Mouse (Mus musculus): ENCODE data around the gene Ptger4. TPM values are rescaled to one million over a fixed set of nuclear protein-coding genes. Genes with fewer than 3 reads are reported as not detected.

Gene Ptger4
- total and polyA plus RNA-seq, 3 experiments = 4.4 to 6.5 (median 4.7) TPM

GRCm38 (mm10) chr15:5237012-5237660, 6.9 kb downstream of the Ptger4 start:
- Histone ChIP-seq H3K79me2 (replicated peaks; ENCODE audit: control insufficient read depth, extremely low read depth, insufficient read depth, poor library complexity, severe bottlenecking) (peaks cover 9% of the 10 kb centered on the region), H3K36me3 (replicated peaks in 1 of 2; ENCODE audit: control insufficient read depth in 1 of 2, insufficient read depth in 1 of 2, low read length in 1 of 2) (peaks cover 9 to 29% of the 10 kb centered on the region in 2 experiments), H3K4me2 (ENCODE audit: insufficient read depth, low read depth, poor library complexity, severe bottlenecking) (peak overlapping the region; percentile 54), H3K27ac (ENCODE audit: insufficient read depth, low read depth) (peak overlapping the region; percentile 11; the same call in 1 of the 2 replicates), H3K4me1 (ENCODE audit: control insufficient read depth in 1 of 2, insufficient read depth in 2 of 2) (peaks cover 7 to 40% of the 10 kb centered on the region in 2 experiments; a peak in 3 of 4 replicates), H3K4me3 (replicated peaks in 1 of 3; ENCODE audit: low read depth in 2 of 3, low read length in 2 of 3, poor library complexity in 1 of 3) (peak overlapping the region in 2 of 3 experiments; percentile 24 to 35), H3K9me3 (replicated peaks; ENCODE audit: low read length) (no peaks in the 10 kb centered on the region), H3K9ac (ENCODE audit: insufficient read depth, low read depth) (peak overlapping the region; percentile 40), H3K27me3 (replicated peaks) (no peaks in the 10 kb centered on the region)
- peak; percentile 55 for DNase-seq (ENCODE audit: extremely low read depth)
- in situ Hi-C loops (cut with MboI; ENCODE audit: low pct_ligation_motif_present, low pct_unique_long_range_greater_than_20kb, low sequenced_read_pairs) (loop anchor here (25.0 kb wide), 3 partner anchors 375 to 975 kb away; no protein-coding TSS in a partner anchor), dilution Hi-C loops (cut with MboI; ENCODE audit: extremely low pct_ligation_motif_present, extremely low pct_unique_long_range_greater_than_20kb, low sequenced_read_pairs) (no loop called here)
- TF ChIP-seq SIN3A (IDR thresholded peaks at IDR 0.05; ENCODE audit: low read length) (peak; percentile 66; the same call in 1 of the 2 replicates), BHLHE40 (IDR thresholded peaks at IDR 0.05; ENCODE audit: low read depth, low read length) (peak; percentile 90), EP300 (IDR thresholded peaks at IDR 0.05; ENCODE audit: low read length) (peak; percentile 32; the same call in 1 of the 2 replicates), MEF2A (IDR thresholded peaks at IDR 0.05; ENCODE audit: borderline replicate concordance, low read depth, low read length) (0 out of 2 replicates have a peak, but pooled peaks have one; percentile 33), JUND (conservative IDR thresholded peaks at IDR 0.05; ENCODE audit: low read depth, low read length) (no peak), ZC3H11A (IDR thresholded peaks at IDR 0.05; ENCODE audit: low read depth, low read length) (no peak), POLR2AphosphoS2 (IDR thresholded peaks at IDR 0.05; ENCODE audit: low read depth, low read length) (no peak), MAZ (IDR thresholded peaks at IDR 0.05; ENCODE audit: low read depth, low read length) (no peak), USF1 (IDR thresholded peaks at IDR 0.05; ENCODE audit: low read depth, low read length) (no peak), SMC3 (IDR thresholded peaks at IDR 0.05; ENCODE audit: low read depth, low read length) (no peak; the same call in 1 of the 2 replicates), CHD1 (IDR thresholded peaks at IDR 0.05; ENCODE audit: low read depth, low read length) (peak; percentile 44; the same call in 1 of the 2 replicates), ZMIZ1 (IDR thresholded peaks at IDR 0.05; ENCODE audit: low read depth, low read length) (0 out of 2 replicates have a peak, but pooled peaks have one; percentile 32), MAX (IDR thresholded peaks at IDR 0.05; ENCODE audit: low read length) (peak; percentile 90), ELF1 (IDR thresholded peaks at IDR 0.05; ENCODE audit: low read depth, low read length) (no peak), POLR2A (IDR thresholded peaks at IDR 0.05; ENCODE audit: low read depth, low read length) (no peak), UBTF (IDR thresholded peaks at IDR 0.05; ENCODE audit: low read depth, low read length) (no peak), KAT2A (IDR thresholded peaks at IDR 0.05; ENCODE audit: insufficient replicate concordance, low read length) (no peak), ETS1 (conservative IDR thresholded peaks at IDR 0.05; ENCODE audit: low read depth, low read length) (peak; percentile 71), USF2 (conservative IDR thresholded peaks at IDR 0.05; ENCODE audit: low read depth, low read length) (no peak), E2F4 (IDR thresholded peaks at IDR 0.05; ENCODE audit: insufficient replicate concordance, low read depth, low read length) (peak; percentile 26; the same call in 1 of the 2 replicates), GABPA (IDR thresholded peaks at IDR 0.05; ENCODE audit: insufficient replicate concordance, low read depth, low read length) (no peak), MXI1 (IDR thresholded peaks at IDR 0.05; ENCODE audit: low read depth, low read length) (peak; percentile 81), MYC (IDR thresholded peaks at IDR 0.05; ENCODE audit: low read depth, low read length) (peak; percentile 90), IRF4 (IDR thresholded peaks at IDR 0.05; ENCODE audit: low read depth, low read length) (0 out of 2 replicates have a peak, but pooled peaks have one; percentile 35), NELFE (IDR thresholded peaks at IDR 0.05; ENCODE audit: low read depth, low read length) (no peak), RCOR1 (conservative IDR thresholded peaks at IDR 0.05; ENCODE audit: low read depth, low read length) (no peak)
